8 mouse cellular contexts compared by ENCODE assay signal in the genomic region with DNA sequence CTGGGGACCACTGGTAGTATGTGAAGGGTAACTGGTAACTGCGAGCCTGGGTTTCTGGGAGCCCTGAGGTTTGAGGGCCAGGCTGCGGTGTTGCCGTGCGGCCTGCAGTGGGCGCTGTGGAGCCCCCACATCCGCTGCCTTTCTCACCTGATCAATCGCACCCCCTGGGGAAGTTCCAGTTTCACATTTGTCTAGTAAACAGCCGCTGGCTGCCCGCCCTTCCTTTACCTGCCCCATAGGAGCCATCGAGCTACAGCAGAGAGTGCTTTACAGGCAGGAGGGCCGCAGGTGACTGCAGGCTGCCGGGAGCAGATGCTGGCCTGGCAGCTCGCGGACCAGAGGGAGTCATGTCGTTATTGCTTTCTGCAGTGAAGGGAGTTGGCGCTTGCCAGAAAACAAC.
DNase-seq lines count a peak whose midpoint lies in the region; ATAC-seq and TF ChIP-seq lines count a peak whose summit lies in the region.

No protein-coding gene starts in this region.

- TF ChIP-seq CTCF in kidney, adult 2 months (conservative IDR thresholded peaks at IDR 0.05; ENCODE audit: insufficient read depth, insufficient read length, low read depth, low read length) = peak; percentile 74

- WGBS in kidney, adult 2 months = 7% methylated on average over 16 of the region's 16 CpGs
- 6% methylated on average over 16 of the region's 16 CpGs for WGBS in limb, embryonic 14.5 days
- WGBS in midbrain, embryonic 14.5 days = 6% methylated on average over 16 of the region's 16 CpGs

- peak overlapping the region; percentile 46 for H3K4me2 ChIP-seq in limb, embryonic 14.5 days (replicated peaks; ENCODE audit: low read depth, low read length, severe bottlenecking)
- peak overlapping the region; percentile 52 for H3K4me2 ChIP-seq in midbrain, embryonic 14.5 days (ENCODE audit: low read length)

- H3K4me3 ChIP-seq in kidney, adult 2 months (ENCODE audit: insufficient read depth, low read depth, low read length) = peak overlapping the region; percentile 57
- H3K4me3 ChIP-seq in limb, embryonic 14.5 days (replicated peaks; ENCODE audit: low read length) = no peak overlapping the region
- H3K4me3 ChIP-seq in midbrain, embryonic 14.5 days (replicated peaks; ENCODE audit: low read depth, low read length) = peak overlapping the region; percentile 13; the same call in 1 of the 2 replicates

- H3K36me3 ChIP-seq in kidney, adult 2 months (ENCODE audit: control insufficient read depth, insufficient read depth, low read length) = no peaks in the 10 kb centered on the region
- no peaks in the 10 kb centered on the region for H3K36me3 ChIP-seq in limb, embryonic 14.5 days (ENCODE audit: control insufficient read depth, insufficient read depth, low read length)
- no peaks in the 10 kb centered on the region for H3K36me3 ChIP-seq in midbrain, embryonic 14.5 days (ENCODE audit: control insufficient read depth, insufficient read depth, low read length)

- no peaks in the 10 kb centered on the region for H3K4me1 ChIP-seq in kidney, adult 2 months (ENCODE audit: control insufficient read depth, insufficient read depth, low read length)
- H3K4me1 ChIP-seq in limb, embryonic 14.5 days (ENCODE audit: control insufficient read depth, insufficient read depth, low read length) = peaks cover 16% of the 10 kb centered on the region
- 0 out of 2 replicates have a peak, but pooled peaks cover 2% of the 10 kb centered on the region for H3K4me1 ChIP-seq in midbrain, embryonic 14.5 days (ENCODE audit: control insufficient read depth, insufficient read depth, low read length)

- no peaks in the 10 kb centered on the region for H3K9me3 ChIP-seq in limb, embryonic 14.5 days (ENCODE audit: control insufficient read depth, low read length)
- H3K9me3 ChIP-seq in midbrain, embryonic 14.5 days (ENCODE audit: control insufficient read depth, low read length) = no peaks in the 10 kb centered on the region

- peak; percentile 66; the same call in 1 of the 2 replicates for ATAC-seq in limb, embryonic 14.5 days (ENCODE audit: low FRiP score, low read depth)
- no peak for ATAC-seq in midbrain, embryonic 14.5 days (ENCODE audit: low FRiP score, low TSS enrichment)

- H3K27ac ChIP-seq in kidney, adult 2 months (ENCODE audit: insufficient read depth, low read depth, low read length) = no peak overlapping the region
- H3K27ac ChIP-seq in limb, embryonic 14.5 days (replicated peaks; ENCODE audit: low read depth, low read length) = no peak overlapping the region
- no peak overlapping the region for H3K27ac ChIP-seq in midbrain, embryonic 14.5 days (replicated peaks; ENCODE audit: low read depth, low read length)

- H3K27me3 ChIP-seq in kidney, adult 2 months (replicated peaks; ENCODE audit: control insufficient read depth, insufficient read depth, low read length) = no peaks in the 10 kb centered on the region
- H3K27me3 ChIP-seq in limb, embryonic 14.5 days (ENCODE audit: control insufficient read depth, insufficient read depth, low read length) = no peaks in the 10 kb centered on the region
- H3K27me3 ChIP-seq in midbrain, embryonic 14.5 days (ENCODE audit: control insufficient read depth, insufficient read depth, low read length) = no peaks in the 10 kb centered on the region

- TF ChIP-seq POLR2A in kidney, adult 2 months (IDR thresholded peaks at IDR 0.05; ENCODE audit: low read depth, low read length) = no peak
- TF ChIP-seq POLR2A in limb, embryonic 14.5 days (IDR thresholded peaks at IDR 0.05; ENCODE audit: borderline replicate concordance, extremely low read depth, insufficient read depth, insufficient read length) = no peak

- peak; percentile 39 for DNase-seq in right cerebral cortex, adult 18-20 months
- no peak for DNase-seq in right cerebral cortex, postnatal 36 days (ENCODE audit: low spot score in 2 of 2)
- peak; percentile 67 for DNase-seq in embryo, embryonic 9.5 days (ENCODE audit: extremely low spot score)
- peak; percentile 58 for DNase-seq in heart, adult 8-10 months (ENCODE audit: low spot score)
- peak; percentile 66 for DNase-seq in kidney, adult 2 months
- DNase-seq in limb, embryonic 14.5 days (ENCODE audit: low spot score) = peak; percentile 80
- DNase-seq in midbrain, embryonic 14.5 days = peak; percentile 77
- peak; percentile 52 to 70 for DNase-seq in spleen, postnatal 14 days (ENCODE audit: low spot score in 2 of 2)

- no peak overlapping the region for H3K9ac ChIP-seq in limb, embryonic 14.5 days (ENCODE audit: low read depth, low read length, severe bottlenecking)
- peak overlapping the region; percentile 37; the same call in 1 of the 2 replicates for H3K9ac ChIP-seq in midbrain, embryonic 14.5 days (replicated peaks; ENCODE audit: low read length)

Comparison
In these comparisons a context has a peak if more than half of its experiments do, and no peak if none do; other contexts are left out.
1. DNase-seq: peak in right cerebral cortex, adult 18-20 months (single experiment), embryo, embryonic 9.5 days (single experiment), heart, adult 8-10 months (single experiment), kidney, adult 2 months (single experiment), limb, embryonic 14.5 days (single experiment), midbrain, embryonic 14.5 days (single experiment) and spleen, postnatal 14 days (2 of 2); none in right cerebral cortex, postnatal 36 days (0 of 2).